In genomic region chr4:129785178-129785577, GRCm38 (mm10) we compare ENCODE assay signal across 8 mouse cellular contexts. TPM values are rescaled to one million over a fixed set of nuclear protein-coding genes. Genes with fewer than 3 reads are reported as not detected.
DNase-seq lines count a peak whose midpoint lies in the region; ATAC-seq and TF ChIP-seq lines count a peak whose summit lies in the region.

No protein-coding gene starts in this region.

- H3K4me2 ChIP-seq in neural tube, embryonic 15.5 days, result no peak overlapping the region
- no peak overlapping the region for H3K4me2 ChIP-seq in midbrain, embryonic 11.5 days
- no peak overlapping the region for H3K4me2 ChIP-seq in stomach, postnatal 0 days (replicated peaks; ENCODE audit: low read depth)

- WGBS in neural tube, embryonic 15.5 days, result 3% methylated on average over 4 of the region's 4 CpGs
- WGBS in midbrain, embryonic 11.5 days, result 7% methylated on average over 4 of the region's 4 CpGs
- WGBS in stomach, postnatal 0 days, result 3% methylated on average over 4 of the region's 4 CpGs

- H3K27ac ChIP-seq in neural tube, embryonic 15.5 days (replicated peaks), result no peak overlapping the region
- no peak overlapping the region for H3K27ac ChIP-seq in midbrain, embryonic 11.5 days (ENCODE audit: low read depth, low read length)
- H3K27ac ChIP-seq in stomach, postnatal 0 days (replicated peaks), result no peak overlapping the region

- no peaks in the 10 kb centered on the region for H3K27me3 ChIP-seq in neural tube, embryonic 15.5 days (replicated peaks)
- H3K27me3 ChIP-seq in midbrain, embryonic 11.5 days (ENCODE audit: control insufficient read depth, insufficient read depth, low read length), result no peaks in the 10 kb centered on the region
- no peaks in the 10 kb centered on the region; the same call in 1 of the 2 replicates for H3K27me3 ChIP-seq in stomach, postnatal 0 days (ENCODE audit: control insufficient read depth, insufficient read depth, low read length)

- H3K4me3 ChIP-seq in neural tube, embryonic 15.5 days (replicated peaks), result no peak overlapping the region
- no peak overlapping the region for H3K4me3 ChIP-seq in midbrain, embryonic 11.5 days (ENCODE audit: low read depth, low read length)
- no peak overlapping the region for H3K4me3 ChIP-seq in stomach, postnatal 0 days (ENCODE audit: low read depth, low read length)

- ATAC-seq in neural tube, embryonic 15.5 days (ENCODE audit: low FRiP score), result no peak
- no peak for ATAC-seq in midbrain, embryonic 11.5 days (ENCODE audit: low FRiP score)
- peak; percentile 65; the same call in 1 of the 2 replicates for ATAC-seq in stomach, postnatal 0 days (ENCODE audit: low FRiP score, low TSS enrichment)

- no peak overlapping the region; the same call in 1 of the 2 replicates for H3K9ac ChIP-seq in neural tube, embryonic 15.5 days (replicated peaks)
- no peak overlapping the region for H3K9ac ChIP-seq in midbrain, embryonic 11.5 days (ENCODE audit: low read length)
- no peak overlapping the region for H3K9ac ChIP-seq in stomach, postnatal 0 days (ENCODE audit: low read length)

- peak; percentile 98 for TF ChIP-seq CTCF in stomach, postnatal 0 days (IDR thresholded peaks at IDR 0.05; ENCODE audit: low read depth)

- H3K9me3 ChIP-seq in neural tube, embryonic 15.5 days (replicated peaks), result no peaks in the 10 kb centered on the region
- H3K9me3 ChIP-seq in midbrain, embryonic 11.5 days (ENCODE audit: control insufficient read depth, low read length), result no peaks in the 10 kb centered on the region
- no peaks in the 10 kb centered on the region for H3K9me3 ChIP-seq in stomach, postnatal 0 days (ENCODE audit: control insufficient read depth, low read length)

- no peaks in the 10 kb centered on the region for H3K36me3 ChIP-seq in neural tube, embryonic 15.5 days
- no peaks in the 10 kb centered on the region for H3K36me3 ChIP-seq in midbrain, embryonic 11.5 days (ENCODE audit: control insufficient read depth, insufficient read depth, low read length)
- no peaks in the 10 kb centered on the region for H3K36me3 ChIP-seq in stomach, postnatal 0 days (ENCODE audit: control insufficient read depth, insufficient read depth, low read length)

- H3K4me1 ChIP-seq in neural tube, embryonic 15.5 days, result peaks cover 17% of the 10 kb centered on the region
- H3K4me1 ChIP-seq in midbrain, embryonic 11.5 days (ENCODE audit: control insufficient read depth, insufficient read depth, low read length), result peaks cover 5% of the 10 kb centered on the region
- no peaks in the 10 kb centered on the region; the same call in 1 of the 2 replicates for H3K4me1 ChIP-seq in stomach, postnatal 0 days (replicated peaks; ENCODE audit: control insufficient read depth, insufficient read depth)

- no peak for TF ChIP-seq EP300 in stomach, postnatal 0 days (optimal IDR thresholded peaks at IDR 0.05)

- peak; percentile 60 for DNase-seq in neural tube, embryonic 10.5 days (ENCODE audit: extremely low spot score, low spot score)
- peak; percentile 71 for DNase-seq in adrenal gland, adult 8-10 months
- peak; percentile 82 for DNase-seq in embryo, embryonic 9.5 days (ENCODE audit: extremely low spot score)
- DNase-seq in heart, postnatal 4 days, result peak; percentile 82
- DNase-seq in left cerebral cortex, adult 11 months (ENCODE audit: low spot score), result peak; percentile 70
- DNase-seq in midbrain, embryonic 11.5 days (ENCODE audit: low spot score, missing footprints), result peak; percentile 99
- peak; percentile 71 for DNase-seq in stomach, postnatal 0 days (ENCODE audit: low spot score)

RNA-seq across cellular contexts. Expression of gene Ptp4a2, which starts 25.8 kb away (rescaled TPM):
- 217 and 247 TPM in 2 replicates for polyA plus RNA-seq in neural tube, embryonic 15.5 days (2015; fragmentation: Nextera tagmentation; extraction: Ambion mirVana)
- total RNA-seq in adrenal gland, adult 8-10 months (2022), result 100 to 1,000 TPM; 321 to 460 (median 353) TPM
- 100 to 1,000 TPM; 293 to 301 TPM for total RNA-seq in heart, postnatal 4 days (2021)
- polyA plus RNA-seq in midbrain, embryonic 11.5 days (2014; fragmentation: Nextera tagmentation; extraction: Ambion mirVana), result 368 TPM in 2 replicates
- 270 and 275 TPM in 2 replicates for polyA plus RNA-seq in stomach, postnatal 0 days (2015; fragmentation: Nextera tagmentation; extraction: Ambion mirVana)

RNA-seq across cellular contexts. Expression of gene Khdrbs1, which starts 43.1 kb away (rescaled TPM):
- polyA plus RNA-seq in neural tube, embryonic 15.5 days (2015; fragmentation: Nextera tagmentation; extraction: Ambion mirVana), result 105 and 106 TPM in 2 replicates
- 10 to 100 TPM; 70.1 to 80.2 (median 76.4) TPM for total RNA-seq in adrenal gland, adult 8-10 months (2022)
- total RNA-seq in heart, postnatal 4 days (2021), result 100 to 1,000 TPM; 102 to 110 TPM
- 189 and 190 TPM in 2 replicates for polyA plus RNA-seq in midbrain, embryonic 11.5 days (2014; fragmentation: Nextera tagmentation; extraction: Ambion mirVana)
- polyA plus RNA-seq in stomach, postnatal 0 days (2015; fragmentation: Nextera tagmentation; extraction: Ambion mirVana), result 37.7 and 38.6 TPM in 2 replicates
